Mouse (Mus musculus) heart, adult 2 months (tissue): ENCODE measurements around the gene Dvl2. TPM values are rescaled to one million over a fixed set of nuclear protein-coding genes. Genes with fewer than 3 reads are reported as not detected.

Source experiments
- DNase-seq, 2 experiments: peaks; one replicate each; pipeline ENCODE4 v3.0.0; 2021
- H3K27ac ChIP-seq: fragments of 200-600 bp; 2 replicates; pipeline ENCODE4 v1.8.1; 2022
- H3K27me3 ChIP-seq: fragments of 200-500 bp; 2 replicates; pipeline ENCODE4 v1.6.1; 2012; ENCODE audit warnings: mild to moderate bottlenecking, low read length, inconsistent platforms, mixed read lengths; ENCODE audit not compliant: control insufficient read depth, insufficient read depth
- H3K36me3 ChIP-seq: fragments of 200-500 bp; 2 replicates; pipeline ENCODE4 v1.6.1; 2012; ENCODE audit warnings: low read length, inconsistent platforms; ENCODE audit not compliant: control insufficient read depth, insufficient read depth
- H3K4me1 ChIP-seq: fragments of 200-500 bp; 2 replicates; pipeline ENCODE4 v1.6.1; 2011; ENCODE audit warnings: low read length; ENCODE audit not compliant: control insufficient read depth, insufficient read depth
- H3K4me3 ChIP-seq: fragments of 200-600 bp; 2 replicates; pipeline ENCODE4 v1.8.1; 2022
- H3K79me2 ChIP-seq: fragments of 200-500 bp; replicated peaks from 2 replicates; pipeline ENCODE4 v1.6.1; 2012; ENCODE audit warnings: mild to moderate bottlenecking, inconsistent platforms, low read length, moderate library complexity, mixed read lengths; ENCODE audit not compliant: control insufficient read depth, insufficient read depth
- H3K9ac ChIP-seq: fragments of 200-500 bp; 2 replicates; pipeline ENCODE4 v1.6.1; 2012; ENCODE audit warnings: low read depth, mild to moderate bottlenecking, control low read depth, inconsistent platforms, low read length, mixed read lengths
- CTCF ChIP-seq: fragments of 200-600 bp; IDR thresholded peaks from 2 replicates; pipeline ENCODE4 v1.8.1; 2022; ENCODE audit warnings: antibody characterized with exemption, mild to moderate bottlenecking, moderate library complexity
- EP300 ChIP-seq: fragments of 200-500 bp; IDR thresholded peaks from 2 replicates; pipeline ENCODE4 v1.6.1; 2011; ENCODE audit warnings: low read depth, low read length, control low read depth; ENCODE audit not compliant: insufficient read depth
- POLR2A ChIP-seq: fragments of 200-500 bp; IDR thresholded peaks from 2 replicates; pipeline ENCODE4 v1.6.1; 2011; ENCODE audit warnings: mild to moderate bottlenecking, low read depth, low read length, control low read depth; ENCODE audit not compliant: insufficient read depth
- WGBS: fragments of 180-500 bp; shearing (Covaris S2); methylation state at CpG from one replicate; pipeline ENCODE4 v1.1.7; 2018; 5-methylcytosine and 5-hydroxymethylcytosine counted together
- intact Hi-C: fragments of 180-260 bp; cut with DNase I; formaldehyde crosslinking; loops from one replicate; pipeline ENCODE4 v1.15.1; 2025
- polyA plus RNA-seq: library from polyadenylated mRNA; depleted of rRNA; stranded (reverse); fragments of >200 nt; gene quantifications from 2 replicates; pipeline ENCODE4 v1.2.3, GENCODE M21; 2012
- total RNA-seq, 2 experiments: library from RNA; stranded (reverse); gene quantifications; 2 replicates each; pipeline ENCODE4 v1.2.3; 2021

Dvl2 gene
- total and polyA plus RNA-seq, 3 experiments: 4.1 to 7.4 (median 4.9) TPM

GRCm38 (mm10) chr11:69997070-69997509, 3.3 kb upstream of the Dvl2 start:
- peak overlapping the region; percentile 91 for H3K9ac ChIP-seq
- intact Hi-C loops: loop anchor here (10.0 kb wide), 1 partner anchor 582 kb away; the partner anchor contains the start of gene Kdm6b
- H3K27me3 ChIP-seq: no peaks in the 10 kb centered on the region
- peaks cover 5% of the 10 kb centered on the region for H3K4me1 ChIP-seq
- TF ChIP-seq CTCF (no peak), POLR2A (peak; percentile 64; the same call in 1 of the 2 replicates)
- WGBS: 1% methylated on average over 29 of the region's 44 CpGs
- DNase-seq: peak; percentile 94
- H3K4me3 ChIP-seq: peak overlapping the region; percentile 98
- H3K36me3 ChIP-seq: peaks cover 15% of the 10 kb centered on the region
- peaks cover 3% of the 10 kb centered on the region for H3K79me2 ChIP-seq
- peak overlapping the region; percentile 97 for H3K27ac ChIP-seq

GRCm38 (mm10) chr11:69998567-69999491, 1.6 kb upstream of the Dvl2 start:
- peaks cover 5% of the 10 kb centered on the region for H3K79me2 ChIP-seq
- WGBS: 87% methylated on average over 27 of the region's 27 CpGs
- no peak overlapping the region for H3K27ac ChIP-seq
- no peaks in the 10 kb centered on the region for H3K27me3 ChIP-seq
- DNase-seq: no peak
- peaks cover 1% of the 10 kb centered on the region for H3K4me1 ChIP-seq
- intact Hi-C loops: loop anchor here (10.0 kb wide), 1 partner anchor 584 kb away; the partner anchor contains the start of gene Kdm6b
- TF ChIP-seq EP300 (no peak), CTCF (peak; percentile 37)
- H3K9ac ChIP-seq: no peak overlapping the region
- H3K36me3 ChIP-seq: peaks cover 7% of the 10 kb centered on the region
- no peak overlapping the region for H3K4me3 ChIP-seq

GRCm38 (mm10) chr11:69999666-70000065, 729 bp upstream of the Dvl2 start:
- DNase-seq: no peak
- no peak for TF ChIP-seq CTCF
- no peak for TF ChIP-seq EP300
- TF ChIP-seq POLR2A: no peak
- no peak overlapping the region for H3K9ac ChIP-seq
- peaks cover 4% of the 10 kb centered on the region for H3K36me3 ChIP-seq
- H3K4me1 ChIP-seq: peaks cover 1% of the 10 kb centered on the region
- WGBS: 82% methylated on average over 8 of the region's 8 CpGs
- H3K27ac ChIP-seq: peak overlapping the region; percentile 55
- peaks cover 5% of the 10 kb centered on the region for H3K79me2 ChIP-seq
- no peaks in the 10 kb centered on the region for H3K27me3 ChIP-seq
- intact Hi-C loops: loop anchor here (2.0 to 10.0 kb wide), 3 partner anchors 15 to 585 kb away; partner anchors contain the start of genes Acadvl, Kdm6b and Ybx2
- no peak overlapping the region for H3K4me3 ChIP-seq

- no peak for TF ChIP-seq CTCF
- no peak for TF ChIP-seq POLR2A
- TF ChIP-seq EP300: no peak
- Histone ChIP-seq H3K79me2 (peaks cover 3% of the 10 kb centered on the region), H3K36me3 (no peaks in the 10 kb centered on the region), H3K4me3 (peak overlapping the region; percentile 71), H3K27me3 (no peaks in the 10 kb centered on the region), H3K9ac (peak overlapping the region; percentile 93), H3K4me1 (peaks cover 1% of the 10 kb centered on the region), H3K27ac (peak overlapping the region; percentile 85)
- intact Hi-C loops: loop anchor here (2.0 kb wide), 2 partner anchors 14 to 66 kb away; partner anchors contain the start of genes Acadvl and Ybx2
- 15% methylated on average over 8 of the region's 8 CpGs for WGBS
- DNase-seq: no peak
Observed at GRCm38 (mm10) chr11:70001159-70001558, 764 bp downstream of the Dvl2 start.

GRCm38 (mm10) chr11:70001865-70002264, 1.5 kb downstream of the Dvl2 start:
- Histone ChIP-seq H3K9ac (no peak overlapping the region), H3K4me3 (no peak overlapping the region), H3K36me3 (no peaks in the 10 kb centered on the region), H3K79me2 (peaks cover 3% of the 10 kb centered on the region), H3K4me1 (peaks cover 1% of the 10 kb centered on the region), H3K27ac (no peak overlapping the region), H3K27me3 (no peaks in the 10 kb centered on the region)
- TF ChIP-seq CTCF: peak; percentile 62
- no peak for TF ChIP-seq POLR2A
- intact Hi-C loops: loop anchor here (2.0 kb wide), 2 partner anchors 13 to 67 kb away; partner anchors contain the start of genes Acadvl and Ybx2
- no peak for DNase-seq

GRCm38 (mm10) chr11:70002471-70002870, 2.1 kb downstream of the Dvl2 start:
- H3K9ac ChIP-seq: no peak overlapping the region

More at GRCm38 (mm10) chr11:70002471-70002870, 2.1 kb downstream of the Dvl2 start:
- Histone ChIP-seq H3K27me3 (no peaks in the 10 kb centered on the region), H3K36me3 (no peaks in the 10 kb centered on the region), H3K4me1 (peaks cover 1% of the 10 kb centered on the region), H3K4me3 (no peak overlapping the region), H3K27ac (no peak overlapping the region), H3K79me2 (peaks cover 3% of the 10 kb centered on the region)
- no peak for TF ChIP-seq EP300
- TF ChIP-seq CTCF: no peak
- TF ChIP-seq POLR2A: no peak
- no peak for DNase-seq
- WGBS: 87% methylated on average over 2 of the region's 2 CpGs
- intact Hi-C loops: no loop called here
